Mouse (Mus musculus): ENCODE results near the gene Gpr4.
A peak's percentile ranks its signal among the peaks of the same experiment; 100 is the strongest.

DNA sequence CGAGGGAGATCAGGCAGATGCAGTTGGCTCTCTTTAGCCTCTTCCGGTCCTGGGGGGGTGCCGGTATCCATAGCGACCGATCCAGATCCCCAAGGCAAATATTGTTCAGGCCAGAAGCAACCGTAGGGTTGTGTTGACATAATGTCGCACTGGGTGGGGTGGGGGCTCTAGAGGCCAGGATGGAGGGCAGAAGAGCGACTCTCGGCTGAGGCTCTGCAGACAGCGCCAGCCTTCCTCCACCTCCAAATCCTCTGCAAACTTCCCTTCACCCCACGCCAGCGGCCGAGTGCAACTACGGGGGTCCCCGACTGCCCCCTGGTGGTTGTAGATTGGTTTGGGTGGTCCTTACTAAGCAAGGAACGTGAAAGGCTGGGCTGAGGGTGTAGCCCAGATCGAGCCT lies 39.5 kb upstream of the Gpr4 start:
- peak; percentile 65 for TF ChIP-seq CTCF (IDR thresholded peaks at IDR 0.05; ENCODE audit: control insufficient read depth, insufficient read depth, insufficient replicate concordance, low read depth, low read length)
- TF ChIP-seq POLR2A (IDR thresholded peaks at IDR 0.05; ENCODE audit: control insufficient read depth, low read depth, low read length) = no peak
